Mouse (Mus musculus): Measurements from ENCODE around the gene Rnf126.

Rnf126 gene

DNA sequence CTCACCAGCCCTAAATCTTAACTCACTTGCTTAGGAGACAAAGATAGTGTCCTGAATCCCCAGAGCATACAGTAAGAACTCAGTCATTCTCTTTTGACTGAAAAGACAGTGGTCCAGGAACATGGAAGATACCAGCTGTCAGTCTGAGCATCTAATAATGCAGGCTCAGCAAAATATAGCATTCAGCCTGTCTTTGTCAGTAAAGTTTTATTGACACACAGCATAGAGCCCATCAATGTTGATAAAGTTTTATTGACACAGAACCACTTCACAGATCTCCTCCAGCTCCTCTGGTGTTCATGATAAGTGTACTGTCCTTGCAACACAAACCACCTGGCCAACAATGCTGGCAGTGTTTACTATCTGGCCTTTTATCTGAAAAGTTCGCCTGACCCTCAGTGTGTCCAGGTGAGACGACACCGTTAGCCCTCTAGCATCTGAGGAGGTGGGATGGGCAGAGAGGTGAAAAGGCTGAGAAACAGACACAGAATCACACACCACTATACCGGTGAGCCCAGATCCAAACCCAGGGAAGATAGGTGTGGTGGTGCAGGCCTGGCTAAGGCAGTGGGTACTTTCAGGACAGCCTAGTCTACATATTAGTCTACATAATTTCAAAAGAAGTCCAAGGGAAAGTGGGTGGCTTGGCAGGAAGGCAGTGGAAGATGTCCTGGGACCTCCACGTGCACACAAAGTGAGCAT is 25.7 kb upstream of the Rnf126 start:
- DNase-seq (ENCODE audit: low spot score): no peak

DNA sequence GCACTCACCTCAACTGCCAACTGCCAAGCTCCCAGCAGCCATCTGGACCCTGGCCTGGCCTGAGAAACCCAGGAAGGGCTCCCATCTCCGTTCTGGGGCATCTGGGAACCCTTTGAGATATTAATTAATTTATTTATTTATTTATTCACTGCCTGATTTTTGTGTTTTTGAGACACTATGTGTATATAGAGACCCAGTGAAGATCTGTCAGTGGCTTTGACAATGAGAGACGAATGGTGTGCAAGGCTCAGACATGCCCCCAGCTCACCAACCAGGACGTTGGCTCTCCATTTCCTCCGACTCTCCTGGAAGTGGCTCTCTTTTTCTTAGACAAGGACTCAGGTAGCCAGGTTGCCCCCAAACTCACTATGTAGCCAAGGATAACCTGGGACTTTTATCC is 24.1 kb upstream of the Rnf126 start, which contains the start of gene Prss57:
TSS of gene Prss57 (minus strand) at position 101 of the 400 bp plus-strand sequence.
- no peak for DNase-seq (ENCODE audit: low spot score)

DNA sequence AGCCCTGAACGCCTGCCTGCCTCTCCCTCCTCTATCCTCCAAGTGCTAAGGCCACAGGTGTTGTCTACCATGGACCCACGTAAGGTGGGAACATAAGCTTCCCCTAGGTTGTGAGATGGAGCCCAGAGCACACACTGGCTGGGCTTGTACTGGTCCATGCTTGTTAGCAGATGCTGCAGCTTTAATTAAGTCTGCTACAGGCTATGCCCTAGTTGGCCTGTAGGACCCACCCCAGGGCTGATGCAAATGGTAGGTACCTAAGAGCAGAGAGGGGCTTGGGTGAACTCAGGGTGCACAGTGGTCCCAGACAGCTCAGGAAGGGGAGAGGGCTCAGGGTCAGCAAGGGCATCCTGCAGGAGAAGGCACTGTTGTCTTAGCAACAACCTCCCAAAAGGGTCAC is 22.8 kb upstream of the Rnf126 start:
- DNase-seq (ENCODE audit: low spot score): no peak

DNA sequence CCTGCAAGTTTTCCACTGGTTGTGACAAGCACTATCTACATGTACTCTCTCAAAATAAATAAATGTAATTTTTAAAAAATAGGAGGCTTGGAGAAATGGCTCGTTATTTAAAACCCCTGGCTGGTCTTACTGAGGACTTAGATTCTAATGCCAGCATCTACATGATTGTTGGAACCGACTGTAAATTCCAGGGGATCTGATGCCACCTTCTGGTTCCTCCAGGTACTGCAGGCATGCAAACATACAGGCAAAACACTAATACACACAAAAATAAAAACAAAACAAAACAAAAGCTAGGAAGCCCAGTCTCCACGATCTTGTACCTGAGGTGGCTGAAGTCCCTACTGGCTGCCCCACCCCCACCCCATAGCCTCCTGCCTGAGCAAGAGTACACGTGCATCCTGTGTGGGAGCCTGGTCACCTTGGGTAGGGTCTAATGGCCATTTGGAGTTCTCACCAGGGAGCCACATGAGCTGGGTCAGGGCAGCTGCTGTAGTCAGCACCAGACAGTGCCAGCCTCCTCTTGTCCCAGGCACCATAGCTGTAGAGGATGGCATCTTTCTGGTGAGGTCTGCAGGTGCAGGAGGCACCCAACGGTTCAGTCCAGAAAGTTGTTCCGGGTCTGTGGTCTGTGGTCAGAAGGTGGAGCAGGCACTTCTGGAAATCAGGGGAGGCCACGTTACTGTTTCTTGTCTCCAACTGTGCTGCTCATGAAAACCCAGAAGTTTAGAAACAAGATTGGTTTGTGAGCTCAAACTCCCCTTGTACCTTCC is 21.8 kb upstream of the Rnf126 start:
- DNase-seq (ENCODE audit: low spot score): peak; percentile 84

DNA sequence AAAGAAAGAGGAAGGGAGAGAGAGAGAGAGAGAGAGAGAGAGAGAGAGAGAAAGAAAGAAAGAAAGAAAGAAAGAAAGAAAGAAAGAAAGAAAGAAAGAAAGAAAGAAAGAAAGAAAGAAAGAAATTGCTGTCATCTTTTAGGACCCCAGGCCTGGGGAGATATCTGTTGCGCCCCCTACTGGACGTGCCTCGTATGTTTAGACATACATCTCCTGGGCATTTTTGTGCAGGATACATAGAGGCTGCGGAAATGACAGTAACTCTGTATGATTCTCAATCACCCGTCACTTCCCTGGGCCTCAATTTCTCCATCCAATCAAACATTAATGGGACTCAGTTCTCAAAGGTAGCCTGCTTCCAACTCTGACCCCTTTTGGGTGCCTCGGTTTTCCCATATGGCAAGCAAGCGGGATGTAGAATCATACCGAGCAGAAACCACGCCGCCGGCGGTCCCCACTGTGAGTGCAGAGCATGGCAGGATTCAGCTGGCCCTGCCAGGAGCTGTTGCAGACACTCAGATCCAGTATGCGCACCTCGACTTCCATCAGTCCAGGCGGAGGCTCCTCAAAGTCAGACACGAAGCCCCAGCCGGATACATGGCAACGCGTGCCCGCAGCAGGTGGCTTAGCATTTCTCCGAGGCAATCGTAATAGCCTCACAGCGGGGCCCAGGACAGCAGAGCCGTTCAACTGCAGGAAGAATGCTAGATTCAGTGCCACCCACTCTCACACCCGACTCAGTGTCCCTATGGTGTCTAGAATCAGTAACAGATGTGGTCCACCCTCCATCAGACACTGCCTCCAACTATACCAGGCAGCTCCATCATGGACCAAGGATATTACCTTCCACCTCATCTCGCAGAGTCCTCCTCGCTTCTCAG is 17.4 kb upstream of the Rnf126 start:
- peak; percentile 81 for DNase-seq (ENCODE audit: low spot score)

DNA sequence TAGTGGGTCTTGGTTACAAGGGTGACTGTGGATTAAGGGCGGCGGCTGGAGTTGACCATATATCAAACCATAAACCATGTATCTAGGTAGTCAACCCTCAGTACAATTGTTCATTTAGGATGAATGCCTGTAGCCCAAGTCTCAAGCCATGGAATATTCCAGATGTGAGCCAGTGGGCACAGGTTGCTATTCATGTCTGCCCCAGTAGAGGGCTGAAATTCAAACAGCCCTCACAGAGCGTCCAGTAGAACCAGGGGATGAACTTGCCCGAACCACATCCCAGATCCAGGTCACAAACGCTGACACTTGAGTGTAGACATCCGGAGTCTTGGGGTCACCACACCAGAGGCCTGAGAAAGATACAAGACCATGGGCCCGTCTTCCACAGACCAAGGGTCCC is 16.3 kb upstream of the Rnf126 start:
- no peak for DNase-seq (ENCODE audit: low spot score)

DNA sequence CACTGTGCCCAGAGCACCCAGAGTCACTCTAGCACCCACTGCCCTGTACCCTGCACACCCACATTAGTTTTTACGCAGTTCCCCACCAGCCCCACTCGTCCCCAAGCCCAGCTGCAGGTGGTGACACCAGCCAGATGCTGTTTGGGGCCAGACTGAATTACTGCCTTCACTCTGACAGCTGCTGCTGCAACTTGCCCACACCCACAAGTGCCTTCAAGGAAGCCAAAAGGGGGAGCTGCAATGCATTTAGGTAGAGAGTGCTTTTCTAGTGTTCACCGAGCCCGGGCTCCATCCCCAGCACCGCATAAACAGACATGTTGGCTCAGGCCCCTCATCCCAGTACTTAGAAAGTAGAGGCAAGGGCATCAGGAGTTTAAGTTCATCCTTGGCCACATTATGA is 15.2 kb upstream of the Rnf126 start:
- no peak for DNase-seq (ENCODE audit: low spot score)

DNA sequence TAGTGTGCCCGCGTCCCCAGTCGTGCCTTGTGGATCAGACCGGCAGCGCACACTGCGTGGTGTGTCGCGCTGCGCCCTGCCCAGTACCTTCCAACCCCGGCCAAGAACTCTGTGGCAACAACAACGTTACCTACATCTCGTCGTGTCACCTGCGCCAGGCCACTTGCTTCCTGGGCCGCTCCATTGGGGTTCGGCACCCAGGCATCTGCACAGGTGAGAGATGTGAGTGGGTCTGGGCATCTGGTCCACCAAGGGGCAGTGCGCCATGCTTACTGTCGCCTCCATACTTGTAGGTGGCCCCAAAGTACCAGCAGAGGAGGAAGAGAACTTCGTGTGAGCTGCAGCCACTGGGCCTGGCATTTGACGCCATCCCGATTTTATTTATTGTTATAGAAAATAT is 14.4 kb upstream of the Rnf126 start:
- DNase-seq (ENCODE audit: low spot score): no peak

DNA sequence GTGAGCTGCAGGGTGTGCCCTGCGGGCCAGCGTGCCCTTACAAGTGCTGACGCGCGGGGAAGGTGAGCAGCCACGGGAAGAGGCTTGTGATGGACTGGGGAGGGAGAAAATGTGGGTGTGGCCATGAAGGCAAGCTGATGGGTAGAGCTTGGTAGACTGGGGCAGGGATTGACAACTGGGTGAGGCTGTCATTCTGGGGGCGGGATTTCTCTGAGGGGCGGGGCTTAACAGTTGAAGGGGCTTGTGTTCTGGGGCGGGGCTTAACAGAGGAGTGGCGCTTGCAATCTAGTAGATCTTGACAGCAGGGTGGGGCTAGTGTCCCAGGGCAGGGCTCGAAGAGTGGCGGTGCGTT is 13.9 kb upstream of the Rnf126 start:
- DNase-seq (ENCODE audit: low spot score): peak; percentile 82

DNA sequence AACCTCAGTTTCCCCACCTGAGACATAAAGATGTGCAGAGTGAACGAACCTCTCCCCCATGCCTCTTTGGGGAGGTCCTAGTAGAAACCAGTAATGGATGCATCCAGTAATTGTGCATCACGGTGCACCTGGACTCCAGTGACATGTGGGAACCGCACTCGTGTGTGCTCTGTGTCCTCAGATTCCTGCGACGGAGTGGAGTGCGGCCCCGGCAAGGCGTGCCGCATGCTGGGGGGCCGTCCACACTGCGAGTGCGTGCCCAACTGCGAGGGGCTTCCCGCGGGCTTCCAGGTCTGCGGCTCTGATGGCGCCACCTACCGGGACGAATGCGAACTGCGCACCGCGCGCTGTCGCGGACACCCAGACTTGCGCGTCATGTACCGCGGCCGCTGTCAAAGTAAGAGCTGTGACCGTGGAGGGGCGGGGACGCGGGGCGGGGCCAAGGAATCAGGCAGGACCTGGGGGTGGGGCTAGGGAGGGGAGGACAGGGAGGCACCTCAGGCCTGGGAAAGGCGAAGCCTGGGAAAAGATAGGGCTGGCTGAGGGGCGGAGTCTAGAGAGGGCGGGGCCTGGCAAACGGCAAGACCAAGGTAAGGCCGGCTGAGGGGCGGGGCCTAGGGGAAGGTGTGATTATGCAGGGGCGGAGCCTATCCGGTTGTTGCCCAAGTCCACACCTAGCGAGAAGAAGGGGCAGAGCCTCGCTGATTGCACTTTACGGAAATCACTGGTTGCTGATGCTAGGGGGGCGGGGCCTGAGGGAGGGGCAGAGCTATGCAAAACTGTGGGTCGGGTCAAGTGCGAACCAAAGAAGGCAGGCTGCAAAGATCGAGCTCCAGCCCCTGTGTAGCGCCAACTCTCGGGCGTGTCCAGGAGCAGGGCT is 13.3 kb upstream of the Rnf126 start:
- peak; percentile 96 for DNase-seq (ENCODE audit: low spot score)

DNA sequence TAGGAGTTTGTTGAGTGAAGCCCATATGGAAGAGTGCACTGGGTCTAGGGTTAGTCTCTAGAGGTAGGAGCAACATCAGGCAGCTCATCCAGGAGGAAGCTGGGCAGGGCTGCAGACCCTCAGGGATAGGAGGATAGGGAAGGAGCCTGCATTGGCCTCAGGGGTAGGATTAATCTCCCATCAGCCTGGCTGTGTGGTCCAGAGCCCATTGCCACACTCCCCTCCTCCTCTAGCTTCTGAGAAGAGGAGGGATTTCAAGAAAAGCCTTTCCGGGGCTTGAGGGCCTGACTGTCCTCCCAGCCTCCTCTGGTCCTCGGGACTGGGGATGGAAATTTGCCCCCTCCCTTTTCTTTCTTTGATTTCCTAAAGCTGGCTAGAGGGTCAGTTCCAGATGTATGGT is 12.4 kb upstream of the Rnf126 start:
- DNase-seq (ENCODE audit: low spot score): no peak

DNA sequence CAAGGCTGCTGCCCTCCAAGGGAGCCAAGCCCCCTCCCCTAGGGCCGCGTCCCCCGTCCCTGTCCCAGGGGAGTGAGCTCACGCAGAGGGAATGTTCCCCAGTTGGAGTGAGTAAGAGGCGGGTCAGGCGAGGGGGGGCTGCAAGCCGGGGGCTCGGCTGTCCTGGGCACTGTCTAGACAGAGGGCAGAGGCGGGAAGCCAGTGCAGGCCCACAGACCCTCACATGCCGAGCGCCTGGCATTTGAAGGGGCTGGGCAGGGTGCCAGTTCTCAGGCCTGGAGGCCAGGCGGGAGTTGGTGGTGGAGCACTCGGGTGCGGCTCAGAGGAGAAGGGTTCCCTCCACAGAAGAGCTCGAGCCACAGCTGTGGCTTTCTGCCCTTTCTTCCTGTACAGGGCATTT is 11.3 kb upstream of the Rnf126 start:
- no peak for DNase-seq (ENCODE audit: low spot score)

DNA sequence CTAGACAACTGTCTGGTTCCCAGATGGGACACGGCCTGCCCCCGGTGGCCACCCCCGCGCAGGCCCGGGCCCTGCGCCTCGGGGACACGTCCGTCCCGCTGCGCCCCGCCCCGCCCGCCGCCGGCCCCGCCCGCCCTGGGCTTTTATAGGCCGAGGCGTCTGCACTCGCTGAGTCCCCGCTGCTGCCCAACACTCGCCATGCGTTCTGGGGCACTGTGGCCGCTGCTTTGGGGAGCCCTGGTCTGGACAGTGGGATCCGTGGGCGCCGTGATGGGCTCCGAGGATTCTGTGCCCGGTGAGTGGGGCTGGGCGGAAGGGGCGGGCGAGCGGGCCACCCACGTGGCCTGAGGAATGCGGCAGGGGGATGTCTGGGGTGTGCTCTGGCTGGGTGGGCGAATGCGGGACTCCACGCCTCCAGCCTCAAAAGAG is 10.4 kb upstream of the Rnf126 start, which contains the start of gene Fstl3:
TSS of gene Fstl3 (plus strand) at position 170 of the 429 bp plus-strand sequence.
- DNase-seq (ENCODE audit: low spot score): peak; percentile 28

DNA sequence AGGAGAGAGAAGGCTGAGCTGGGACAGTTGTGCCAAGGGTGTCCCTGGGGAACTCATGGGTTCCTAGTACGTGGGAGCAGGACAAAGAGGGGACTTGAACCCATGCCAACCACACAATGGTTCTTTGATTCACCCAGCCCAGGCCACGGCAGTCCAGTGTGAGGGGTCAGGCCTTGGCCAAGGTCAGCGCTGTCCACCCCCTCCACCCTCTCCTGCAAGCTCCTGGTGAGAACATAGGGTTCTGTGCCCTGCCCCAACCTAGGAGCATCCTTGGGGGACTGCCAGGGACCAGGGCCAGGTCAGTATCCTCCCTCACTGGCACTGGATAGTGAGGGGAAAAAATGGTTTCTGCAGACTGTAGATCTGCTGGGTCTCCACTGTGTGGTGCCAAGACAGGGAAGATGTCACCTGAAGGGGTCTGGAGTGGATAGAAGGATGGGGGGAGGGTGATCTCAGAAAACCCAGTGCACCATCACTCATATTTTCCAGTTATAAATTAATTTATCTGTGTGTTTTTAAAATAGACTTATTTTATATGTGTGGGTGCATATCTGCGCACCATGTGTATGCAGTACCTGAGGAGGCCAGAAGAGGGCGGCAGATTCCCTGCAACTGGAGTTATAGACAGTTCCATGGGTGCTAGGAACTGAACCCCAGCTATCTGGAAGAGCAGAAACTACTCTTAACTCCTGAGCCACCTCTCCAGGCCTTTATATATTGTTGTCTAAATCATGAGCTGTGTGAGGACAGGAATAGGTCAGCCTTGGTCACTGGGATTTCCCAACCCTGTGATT is 7.9 kb upstream of the Rnf126 start:
- no peak for DNase-seq (ENCODE audit: low spot score)

DNA sequence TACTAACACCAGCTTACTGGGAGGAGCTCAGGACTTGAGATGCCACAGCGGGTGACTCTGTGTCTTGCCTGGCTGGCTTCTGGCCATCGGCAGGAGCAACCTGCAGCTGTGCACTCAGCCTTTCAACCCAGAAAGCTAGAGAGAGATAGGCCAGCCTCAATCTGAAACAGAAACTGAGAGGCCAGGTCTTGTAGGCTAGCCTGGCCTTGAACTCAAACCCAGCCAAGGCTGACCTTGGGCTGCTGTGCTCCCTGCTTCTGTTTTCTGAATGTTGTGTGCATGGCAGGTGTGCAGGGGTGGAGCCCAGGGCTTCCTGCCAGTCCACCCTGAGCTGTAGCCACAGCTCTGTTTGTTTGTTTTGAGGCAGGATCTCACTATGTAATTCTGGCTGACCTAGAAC is 6.5 kb upstream of the Rnf126 start:
- DNase-seq (ENCODE audit: low spot score): no peak

DNA sequence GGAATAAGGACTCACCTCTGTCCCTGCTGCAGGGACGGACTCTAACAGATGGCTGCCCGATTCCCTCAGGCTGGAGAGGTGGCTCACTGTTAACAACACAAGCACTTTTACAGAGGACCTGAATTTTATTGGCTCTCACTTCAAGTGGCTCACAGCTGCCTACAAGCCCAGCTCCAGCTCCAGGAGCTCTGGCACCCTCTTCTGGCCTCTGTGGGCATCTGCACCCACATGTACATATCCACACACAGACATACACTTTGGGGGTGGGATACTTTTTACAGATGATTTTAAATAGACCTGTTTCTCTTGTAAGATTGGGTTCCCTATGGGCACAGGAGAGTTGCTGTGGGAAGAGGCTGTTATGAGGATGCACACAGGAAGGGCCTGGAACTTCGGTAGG is 5.6 kb upstream of the Rnf126 start:
- DNase-seq (ENCODE audit: low spot score): no peak

DNA sequence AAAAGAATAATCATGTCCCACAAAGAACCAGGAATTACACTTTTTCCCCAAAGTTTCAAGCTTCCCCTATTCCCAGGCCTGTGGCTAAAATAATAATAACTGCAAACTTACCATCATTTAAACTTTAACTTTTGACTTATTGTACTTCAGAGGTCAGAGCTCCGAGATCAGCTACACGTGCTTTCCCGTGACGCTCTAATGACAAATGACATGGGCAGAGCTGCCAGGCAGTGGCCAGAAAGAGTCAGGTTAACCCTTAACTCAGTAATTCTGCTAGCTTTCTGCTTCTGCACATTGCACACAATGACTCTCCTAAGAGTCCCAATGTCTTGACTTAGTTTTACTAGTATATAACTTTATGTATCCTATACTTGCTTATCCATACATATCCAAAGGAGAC is 2.6 kb upstream of the Rnf126 start:
- DNase-seq (ENCODE audit: low spot score): no peak

DNA sequence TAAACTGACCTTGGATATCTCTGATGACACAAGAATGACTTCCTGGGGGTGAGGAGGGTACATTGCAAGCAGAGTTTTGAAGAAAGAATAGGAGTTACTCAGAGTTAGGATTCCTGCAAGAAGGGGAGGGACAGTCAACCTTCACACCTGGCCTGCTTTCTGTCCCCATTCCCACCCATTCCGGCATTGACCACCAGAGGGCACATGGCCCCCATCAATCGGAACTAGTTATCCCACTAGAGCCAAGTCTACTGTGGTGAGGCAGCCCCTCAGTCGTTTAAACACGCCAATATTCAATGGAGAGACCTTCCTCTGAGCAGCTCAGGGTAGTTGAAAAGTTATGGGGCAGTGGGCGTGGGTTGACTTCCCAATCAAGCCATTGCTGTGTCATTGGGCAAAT is 1.6 kb upstream of the Rnf126 start:
- DNase-seq (ENCODE audit: low spot score): peak; percentile 87

DNA sequence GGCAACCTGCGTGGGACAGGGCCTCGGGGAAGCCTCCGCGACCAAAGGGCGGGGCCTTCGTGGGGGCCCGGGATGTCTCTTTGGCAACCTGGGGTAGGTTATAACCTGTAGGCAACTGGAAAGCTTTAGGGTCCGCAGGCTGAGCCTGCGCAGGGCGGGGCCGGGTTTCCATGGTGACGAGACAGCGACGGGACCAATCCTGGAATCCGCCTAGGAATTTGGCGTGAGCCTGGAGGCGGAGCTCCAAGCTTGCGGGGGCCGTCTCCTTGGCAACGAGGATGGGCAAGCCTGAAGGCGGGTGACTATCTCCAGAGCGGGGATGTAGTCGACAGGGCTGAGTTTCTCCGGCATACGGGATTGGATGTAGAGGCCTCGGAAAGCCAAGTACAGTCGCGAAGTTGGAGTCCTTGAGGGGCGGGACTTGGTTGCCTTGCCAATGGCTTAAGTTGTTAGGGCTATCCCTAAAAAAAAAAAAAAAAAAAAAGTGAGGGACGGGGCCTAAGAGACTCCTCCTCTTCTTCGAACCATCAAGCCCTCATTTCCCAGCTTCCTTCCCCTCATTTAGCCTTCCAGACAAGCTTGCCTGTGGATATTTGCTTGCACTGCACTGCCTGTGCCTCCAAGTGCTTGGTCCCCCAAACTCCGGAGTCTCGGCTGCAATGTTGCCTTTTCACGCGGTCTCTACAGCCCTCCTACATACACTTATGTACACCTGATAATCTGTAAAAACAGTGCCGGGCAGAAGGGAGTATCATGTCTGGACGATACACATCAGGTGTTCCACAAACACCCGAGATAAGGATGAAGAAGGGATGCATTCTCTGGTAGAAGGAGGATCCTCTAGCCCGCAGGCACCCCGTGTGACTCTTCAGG is 856 bp upstream of the Rnf126 start:
- peak; percentile 97 for DNase-seq (ENCODE audit: low spot score)

DNA sequence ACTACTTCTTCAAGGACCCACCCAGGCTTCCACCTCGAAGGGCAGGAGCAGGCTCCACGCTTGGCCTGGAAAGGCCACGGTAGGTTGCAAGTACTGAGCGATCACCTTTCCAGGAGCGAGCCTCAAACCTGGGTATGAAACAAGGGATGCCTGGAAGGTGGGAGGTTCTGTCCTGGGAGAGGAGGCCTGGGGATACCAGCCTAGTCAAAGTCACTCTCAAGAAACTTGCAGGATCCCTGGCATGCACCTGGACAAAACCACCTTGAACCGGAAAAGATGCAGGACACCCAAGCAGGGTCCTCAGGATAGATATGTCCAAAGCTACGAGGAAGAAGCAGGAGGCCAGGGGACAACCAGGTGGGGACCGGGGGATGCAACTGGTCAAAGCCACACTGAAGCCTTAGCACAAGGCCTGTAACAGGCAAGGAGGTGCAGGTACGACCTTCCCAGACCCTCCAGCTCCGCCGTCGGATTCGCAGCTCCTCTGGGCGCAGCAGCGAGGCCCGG is 698 bp downstream of the Rnf126 start:
- DNase-seq (ENCODE audit: low spot score): no peak

All from embryo, embryonic 10.5 days (tissue).